Mouse (Mus musculus): Measurements from ENCODE around the gene Rhox9.
"Not testable (repeated sequence)": the region's sequence is repeated elsewhere in the genome, so short reads cannot be mapped to it uniquely, and the experiment has no call there.

The Rhox9 gene

DNA sequence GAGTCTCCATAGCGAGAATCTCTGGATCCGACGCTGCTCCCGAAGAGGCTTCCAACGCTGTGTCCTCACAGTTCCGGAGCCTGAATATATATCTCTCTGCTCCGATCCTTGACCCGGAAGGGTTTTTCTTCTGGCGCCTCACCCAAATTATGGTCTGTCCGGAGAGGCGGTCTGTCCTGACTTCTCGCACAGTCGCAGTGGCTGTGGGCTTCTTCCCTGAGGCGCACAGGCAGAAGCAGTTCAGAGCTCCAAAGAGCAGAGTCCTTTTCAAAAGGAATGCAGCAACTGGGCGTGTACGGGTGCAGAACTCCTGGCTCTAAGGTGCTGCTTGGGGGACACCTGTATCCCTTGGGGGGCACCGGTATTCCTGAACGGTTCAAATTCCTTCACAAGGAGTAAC lies at the start of gene Rhox9:
Rhox9 (minus strand) TSS at position 101 of the 400 bp plus-strand sequence.
- in situ Hi-C loops (cut with MboI, MseI) = loop anchor here (5.0 kb wide), 1 partner anchor 74 kb away; the partner anchor contains the start of gene Rhox6

DNA sequence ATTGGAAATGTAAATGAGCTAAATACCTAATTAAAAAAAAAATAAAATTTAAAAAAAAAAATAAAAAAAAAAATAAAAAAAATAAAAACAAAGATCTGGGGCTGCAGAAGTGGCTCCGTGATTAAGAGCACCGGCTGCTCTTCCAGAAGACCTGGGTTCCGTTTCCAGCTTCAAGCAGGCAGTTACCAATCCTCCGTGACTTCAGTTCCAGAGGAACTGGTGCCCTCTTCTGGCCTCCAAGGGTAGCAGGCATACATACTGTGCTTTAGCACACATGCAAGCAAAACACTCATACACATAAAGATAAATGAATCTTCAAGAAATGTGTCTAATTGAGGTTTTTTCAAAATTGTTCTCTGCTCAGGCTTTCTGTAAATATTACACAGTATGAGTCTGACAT lies 14.7 kb upstream of the Rhox9 start:
- in situ Hi-C loops (cut with MboI, MseI) = no loop called here

DNA sequence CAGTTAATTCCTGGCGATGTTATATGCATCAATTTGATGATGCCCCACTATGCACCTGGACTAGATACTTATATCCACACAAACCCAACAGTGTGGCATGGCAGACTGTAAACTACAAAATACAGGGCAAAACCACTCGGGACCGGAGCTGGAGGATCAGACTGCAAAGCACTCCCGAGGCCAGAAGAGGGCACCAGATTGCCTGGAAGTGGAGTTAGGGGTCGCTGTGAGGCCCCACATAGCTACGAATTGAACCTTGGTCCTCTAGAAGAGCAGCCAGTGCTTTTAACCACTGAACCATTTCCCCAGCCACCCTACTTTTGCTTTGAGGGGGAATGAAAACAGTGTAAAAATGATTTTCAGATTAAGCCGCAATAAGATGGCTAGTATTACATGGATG lies 7.0 kb upstream of the Rhox9 start:
- in situ Hi-C loops (cut with MboI, MseI) = no loop called here

DNA sequence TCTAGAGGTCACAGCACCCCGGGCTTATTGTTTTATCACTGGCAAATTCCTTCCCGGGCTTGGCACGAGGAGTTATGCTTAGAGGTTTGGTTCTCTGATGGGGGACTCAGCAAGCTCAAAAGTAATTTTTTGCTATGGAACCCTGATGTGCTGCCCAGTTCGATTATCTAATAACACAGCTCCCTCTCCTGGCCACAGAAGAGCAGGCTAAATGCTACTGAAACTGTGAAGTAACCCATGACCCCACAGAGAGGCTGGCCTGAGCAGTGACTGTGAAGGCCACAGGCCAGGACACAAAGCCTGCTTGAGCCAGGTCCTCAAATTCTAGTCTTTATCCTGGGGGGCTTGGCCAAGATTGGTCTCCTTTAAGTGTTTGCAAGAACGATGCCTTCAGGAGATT lies 2.2 kb upstream of the Rhox9 start:
- in situ Hi-C loops (cut with MboI, MseI) = loop anchor here (5.0 kb wide), 1 partner anchor 76 kb away; the partner anchor contains the start of gene Rhox6

DNA sequence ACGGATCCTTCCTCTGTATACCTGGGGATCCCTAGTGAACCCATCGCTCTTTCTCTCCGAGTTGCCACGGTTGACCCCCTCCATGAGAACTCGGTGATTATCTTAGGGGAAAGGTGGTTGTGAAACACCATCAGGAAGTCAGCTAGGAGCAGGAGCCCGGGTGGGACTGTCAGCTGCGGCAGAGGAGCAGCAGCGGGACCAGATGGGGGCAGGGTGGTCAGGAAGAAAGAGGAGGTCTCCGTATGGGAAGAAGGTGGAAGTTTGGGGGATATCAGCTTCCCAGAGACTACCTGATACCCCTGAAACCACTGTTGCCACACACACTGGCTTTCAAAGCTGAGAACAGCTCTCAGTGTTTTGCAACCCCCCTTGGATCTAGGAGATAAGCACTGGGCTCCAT lies 4.4 kb downstream of the Rhox9 start, which contains the start of gene Rhox7b:
Rhox7b (minus strand) TSS at position 101 of the 400 bp plus-strand sequence.
- in situ Hi-C loops (cut with MboI, MseI) = not testable (repeated sequence)

DNA sequence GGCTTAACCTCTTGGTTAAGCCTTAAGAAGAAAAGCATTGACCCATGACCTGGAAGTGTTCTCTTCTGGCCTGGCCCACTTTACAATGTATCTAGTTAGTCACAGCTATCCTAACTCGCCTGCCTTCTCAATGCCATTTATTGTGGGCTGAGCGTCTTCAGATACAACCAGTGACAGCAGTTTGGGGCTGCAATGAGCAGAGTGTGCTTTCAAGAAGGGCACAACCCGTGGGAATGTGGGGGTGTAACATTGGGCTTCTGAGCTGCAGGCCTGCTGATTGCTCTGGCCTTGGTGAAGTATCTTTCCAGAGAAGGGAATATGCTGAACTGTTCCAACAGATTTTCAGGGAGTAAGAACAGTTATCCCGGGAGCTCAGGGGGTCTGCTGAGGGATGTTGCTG lies 22.7 kb downstream of the Rhox9 start, which contains the start of gene Rhox8:
Rhox8 (minus strand) TSS at position 101 of the 400 bp plus-strand sequence.
- in situ Hi-C loops (cut with MboI, MseI) = no loop called here

DNA sequence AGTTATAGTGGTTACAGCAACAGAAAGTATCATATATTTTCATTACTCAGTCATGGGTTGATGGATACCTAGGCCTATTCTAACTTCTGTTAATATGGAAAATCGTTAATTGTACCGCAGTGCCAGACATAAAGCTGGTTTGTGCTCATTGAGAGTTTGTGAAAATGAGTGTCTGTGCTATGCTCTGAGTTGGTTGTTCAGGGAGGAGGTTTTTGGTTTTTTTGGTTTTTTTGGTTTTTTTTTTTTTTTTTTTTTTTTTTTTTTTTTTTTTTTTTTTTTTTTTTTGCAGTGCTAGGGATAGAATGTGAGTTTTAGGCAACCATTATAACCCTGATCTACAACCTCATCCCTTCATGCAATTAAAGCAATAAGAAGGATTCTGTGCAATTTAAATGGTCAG lies 29.9 kb downstream of the Rhox9 start:
- in situ Hi-C loops (cut with MboI, MseI) = no loop called here
